Mouse (Mus musculus): Measurements from ENCODE around the gene BC048507.

DNA sequence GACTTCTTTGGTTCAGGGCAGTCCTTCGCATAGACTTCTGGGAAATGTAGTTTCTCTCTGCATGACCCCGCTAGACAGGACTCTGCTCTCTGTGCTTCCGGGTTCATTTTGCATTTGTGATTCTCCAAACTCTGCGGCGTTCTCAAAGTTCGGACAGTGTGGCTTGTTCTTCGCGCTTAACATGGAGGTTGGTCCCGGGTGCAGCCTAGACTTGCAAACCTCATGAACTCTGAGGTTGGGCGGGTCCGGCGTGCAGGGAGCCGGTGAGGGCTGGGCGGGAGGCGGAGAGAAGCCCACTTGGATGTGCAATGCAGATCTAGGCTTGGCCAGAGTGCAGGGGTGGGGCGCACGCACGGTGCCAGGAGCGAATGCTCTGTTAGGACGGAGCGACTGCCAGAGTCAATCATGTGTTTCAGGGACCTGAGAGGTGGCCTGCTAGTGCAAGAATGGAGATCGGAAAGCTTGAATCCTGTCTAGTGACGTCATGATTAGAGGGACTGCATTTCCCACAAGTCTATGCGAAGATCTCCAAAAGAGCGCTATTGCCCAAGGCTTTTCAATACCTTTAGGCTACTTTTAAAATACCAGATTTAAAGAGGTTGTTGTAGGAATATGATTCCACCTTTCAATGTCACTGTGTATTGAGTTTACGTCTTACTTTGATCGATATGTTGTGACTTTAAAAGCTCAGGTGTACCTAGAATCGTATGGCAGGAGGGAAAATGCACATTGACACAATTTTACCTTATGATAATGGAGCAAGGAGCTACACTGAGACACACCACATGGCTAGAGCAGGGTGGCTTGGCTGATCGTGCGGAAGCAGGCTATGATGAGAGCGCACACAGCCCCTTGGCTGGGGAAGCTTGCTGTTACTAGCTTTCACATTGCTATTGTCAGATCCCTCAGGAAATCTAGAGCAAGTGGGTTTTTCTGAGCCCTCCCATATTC lies 49.1 kb upstream of the BC048507 start, which contains the start of gene Zfp273:
- TF ChIP-seq CTCF (IDR thresholded peaks at IDR 0.05; ENCODE audit: low read depth, low read length), result no peak
- TF ChIP-seq TAL1 (conservative IDR thresholded peaks at IDR 0.05; ENCODE audit: low read depth, low read length), result no peak
